Mouse (Mus musculus) limb, embryonic 14.5 days (tissue): ENCODE results near the gene Chpt1. TPM values are rescaled to one million over a fixed set of nuclear protein-coding genes. Genes with fewer than 3 reads are reported as not detected.

Source experiments
- ATAC-seq: fragments of 200-750 bp; cut with Nextera tagmentation; 2 replicates; pipeline ENCODE4 v1.8.0; 2017; ENCODE audit warnings: low read depth, moderate number of reproducible peaks, moderate TSS enrichment; ENCODE audit not compliant: low FRiP score
- DNase-seq: peaks from one replicate; pipeline ENCODE4 v3.0.0-alpha.2; 2015; ENCODE audit warnings: low spot score
- H3K27ac ChIP-seq: fragments of 300-500 bp; sonication (generic); replicated peaks from 2 replicates; pipeline ENCODE4 v1.5.1; 2014; ENCODE audit warnings: low read depth, mild to moderate bottlenecking, low read length, moderate library complexity, mixed read lengths
- H3K27me3 ChIP-seq: fragments of 300-500 bp; sonication (generic); 2 replicates; pipeline ENCODE4 v1.6.1; 2014; ENCODE audit warnings: low read length, mixed read lengths; ENCODE audit not compliant: control insufficient read depth, insufficient read depth
- H3K36me3 ChIP-seq: fragments of 300-500 bp; sonication (generic); 2 replicates; pipeline ENCODE4 v1.6.1; 2014; ENCODE audit warnings: mild to moderate bottlenecking, low read length, moderate library complexity, mixed read lengths; ENCODE audit not compliant: control insufficient read depth, insufficient read depth
- H3K4me1 ChIP-seq: fragments of 300-500 bp; sonication (generic); 2 replicates; pipeline ENCODE4 v1.6.1; 2014; ENCODE audit warnings: antibody characterized with exemption, low read length, mixed read lengths; ENCODE audit not compliant: control insufficient read depth, insufficient read depth
- H3K4me2 ChIP-seq: fragments of 300-500 bp; sonication (generic); replicated peaks from 2 replicates; pipeline ENCODE4 v1.6.1; 2014; ENCODE audit warnings: low read depth, mild to moderate bottlenecking, low read length, moderate library complexity; ENCODE audit not compliant: severe bottlenecking
- H3K4me3 ChIP-seq: fragments of 300-500 bp; sonication (generic); replicated peaks from 2 replicates; pipeline ENCODE4 v1.5.1; 2014; ENCODE audit warnings: low read length
- H3K9ac ChIP-seq: fragments of 300-500 bp; sonication (generic); 2 replicates; pipeline ENCODE4 v1.6.1; 2014; ENCODE audit warnings: mild to moderate bottlenecking, low read depth, low read length, moderate library complexity; ENCODE audit not compliant: severe bottlenecking
- H3K9me3 ChIP-seq: fragments of 300-500 bp; sonication (generic); 2 replicates; pipeline ENCODE4 v1.6.1; 2016; ENCODE audit warnings: low read length; ENCODE audit not compliant: control insufficient read depth
- POLR2A ChIP-seq: fragments of 200-500 bp; IDR thresholded peaks from 2 replicates; pipeline ENCODE4 v1.8.0; 2012; ENCODE audit warnings: inconsistent platforms, mild to moderate bottlenecking, moderate library complexity, borderline replicate concordance; ENCODE audit not compliant: insufficient read depth, insufficient read length; ENCODE audit errors: extremely low read depth
- WGBS: fragments of 180-500 bp; shearing (Covaris S2); extraction: QIAGEN DNeasy Blood & Tissue Kit; methylation state at CpG from one replicate; pipeline ENCODE4 v1.1.7; 2014; 5-methylcytosine and 5-hydroxymethylcytosine counted together
- polyA plus RNA-seq, 2 experiments: library from polyadenylated mRNA; depleted of rRNA in 1 of 2; stranded (reverse) in 1 of 2; unstranded in 1 of 2; fragments of >200 nt; fragmentation: Nextera tagmentation in 1 of 2; extraction: Ambion mirVana in 1 of 2; gene quantifications; 2 replicates each; pipeline versions ENCODE4 v1.2.1 to v1.2.3; 2012 to 2014

The Chpt1 gene
- polyA plus RNA-seq, 2 experiments = 10.3 to 34.3 TPM

DNA sequence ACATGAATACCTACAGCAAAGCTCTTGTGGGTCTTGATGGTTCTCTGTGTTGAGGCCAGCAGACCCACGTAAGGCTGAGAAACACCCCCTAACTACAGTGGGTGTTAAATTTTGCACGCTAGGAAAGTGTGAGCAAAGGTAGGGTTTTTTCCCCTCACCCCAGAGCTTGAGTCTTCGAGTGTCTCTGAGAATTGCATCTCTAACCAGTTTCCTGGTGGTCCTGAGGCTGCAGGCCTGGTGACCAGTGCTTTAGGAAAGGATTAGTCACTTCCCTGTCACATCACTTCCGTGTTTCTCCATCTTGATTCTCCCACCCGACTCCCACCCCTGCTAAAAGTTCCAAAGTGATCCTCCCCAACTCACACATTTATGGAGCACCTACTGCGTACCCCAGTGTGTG is 99.7 kb downstream of the Chpt1 start:
- Histone ChIP-seq H3K4me2 (no peak overlapping the region), H3K27ac (no peak overlapping the region), H3K4me1 (no peaks in the 10 kb centered on the region), H3K9ac (no peak overlapping the region), H3K27me3 (no peaks in the 10 kb centered on the region), H3K9me3 (no peaks in the 10 kb centered on the region), H3K4me3 (no peak overlapping the region), H3K36me3 (no peaks in the 10 kb centered on the region; the same call in 1 of the 2 replicates)
- TF ChIP-seq POLR2A = no peak
- ATAC-seq (no peak), DNase-seq (no peak)
- 72% methylated on average over 6 of the region's 6 CpGs for WGBS

DNA sequence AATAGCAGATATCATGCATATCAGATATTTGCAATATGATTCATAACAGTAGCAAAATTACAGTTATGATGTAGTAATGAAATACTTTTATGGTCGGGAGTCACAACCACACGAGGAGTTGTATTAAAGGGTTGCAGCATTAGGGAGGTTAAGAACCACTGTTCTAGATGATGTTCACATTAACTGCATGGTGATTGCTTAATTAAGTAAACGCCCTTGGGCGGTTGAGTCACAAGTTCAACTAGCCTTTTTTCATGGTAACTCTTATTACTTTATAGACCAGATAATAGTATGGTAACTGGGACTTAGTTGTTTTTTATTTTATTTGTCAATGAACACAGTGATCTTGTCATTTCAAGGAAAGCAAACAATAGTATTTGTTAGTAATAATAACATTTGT is 100.9 kb downstream of the Chpt1 start:
- Histone ChIP-seq H3K9me3 (no peaks in the 10 kb centered on the region), H3K4me3 (no peak overlapping the region), H3K27me3 (no peaks in the 10 kb centered on the region), H3K36me3 (no peaks in the 10 kb centered on the region; the same call in 1 of the 2 replicates), H3K4me1 (no peaks in the 10 kb centered on the region), H3K9ac (no peak overlapping the region), H3K27ac (no peak overlapping the region), H3K4me2 (no peak overlapping the region)
- TF ChIP-seq POLR2A = no peak
- ATAC-seq = no peak
- 90% methylated on average over 4 of the region's 4 CpGs for WGBS
- DNase-seq = no peak

Other genes starting within 250 kb of the Chpt1 start
- gene Dram1, start 125.0 kb downstream of the Chpt1 start, polyA plus RNA-seq (2012; rRNA removed) = 2.2 TPM in 2 replicates
- 1.3 and 1.8 TPM in 2 replicates for gene Dram1, start 125.0 kb downstream of the Chpt1 start, polyA plus RNA-seq (2014; fragmentation: Nextera tagmentation; extraction: Ambion mirVana)
- 19.4 and 19.7 TPM in 2 replicates for gene Gnptab, start 124.9 kb downstream of the Chpt1 start, polyA plus RNA-seq (2012; rRNA removed)
- gene Gnptab, start 124.9 kb downstream of the Chpt1 start, polyA plus RNA-seq (2014; fragmentation: Nextera tagmentation; extraction: Ambion mirVana) = 8.9 and 9.2 TPM in 2 replicates
- 0.10 TPM in 1 of 2 replicates, not detected in the other for gene Sycp3, start 44.5 kb downstream of the Chpt1 start, polyA plus RNA-seq (2012; rRNA removed)
- not detected in 2 replicates for gene Sycp3, start 44.5 kb downstream of the Chpt1 start, polyA plus RNA-seq (2014; fragmentation: Nextera tagmentation; extraction: Ambion mirVana)
- gene Mybpc1, start 101.1 kb upstream of the Chpt1 start, polyA plus RNA-seq (2012; rRNA removed) = 45.6 and 73.6 TPM in 2 replicates
- gene Mybpc1, start 101.1 kb upstream of the Chpt1 start, polyA plus RNA-seq (2014; fragmentation: Nextera tagmentation; extraction: Ambion mirVana) = 49.9 and 59.2 TPM in 2 replicates
- 0.04 and 0.11 TPM in 2 replicates for gene Spic, start 180.9 kb upstream of the Chpt1 start, polyA plus RNA-seq (2012; rRNA removed)
- 0.11 TPM in 2 replicates for gene Spic, start 180.9 kb upstream of the Chpt1 start, polyA plus RNA-seq (2014; fragmentation: Nextera tagmentation; extraction: Ambion mirVana)
- 96.5 and 112 TPM in 2 replicates for gene Arl1, start 226.8 kb upstream of the Chpt1 start, polyA plus RNA-seq (2012; rRNA removed)
- 217 and 225 TPM in 2 replicates for gene Arl1, start 226.8 kb upstream of the Chpt1 start, polyA plus RNA-seq (2014; fragmentation: Nextera tagmentation; extraction: Ambion mirVana)